Comparison of ENCODE assay signal across 25 mouse cellular contexts in genomic region chr19:5580776-5581175, GRCm38 (mm10). TPM values are rescaled to one million over a fixed set of nuclear protein-coding genes. Genes with fewer than 3 reads are reported as not detected.
DNase-seq lines count a peak whose midpoint lies in the region; ATAC-seq and TF ChIP-seq lines count a peak whose summit lies in the region.
"Had no signal": no experiment of that assay in that cellular context is flagged by ENCODE, and none has a peak within 500 bp of the region (broad histone marks: within the 10 kb centered on the region; RNA-seq: fewer than 3 reads in every experiment).

No protein-coding gene starts in this region.

- no peaks in the 10 kb centered on the region for H3K27me3 ChIP-seq in midbrain, embryonic 11.5 days (ENCODE audit: control insufficient read depth, insufficient read depth, low read length)
- H3K27me3 ChIP-seq in midbrain, embryonic 15.5 days (replicated peaks) = no peaks in the 10 kb centered on the region
- H3K27me3 ChIP-seq: embryonic facial prominence, embryonic 13.5 days had no signal

- whole genome bisulfite sequencing in midbrain, embryonic 11.5 days = 85% methylated on average over 6 of the region's 6 CpGs
- 90% methylated on average over 6 of the region's 6 CpGs for WGBS in midbrain, embryonic 15.5 days

- H3K4me3 ChIP-seq in midbrain, embryonic 11.5 days (ENCODE audit: low read depth, low read length) = no peak overlapping the region
- no peak overlapping the region for H3K4me3 ChIP-seq in midbrain, embryonic 15.5 days
- H3K4me3 ChIP-seq in ES-E14 (ENCODE audit: insufficient read depth in 1 of 2, low read depth in 1 of 2, low read length in 2 of 2, poor library complexity in 1 of 2, severe bottlenecking in 1 of 2) = no peak overlapping the region
- H3K4me3 ChIP-seq: embryonic facial prominence, embryonic 13.5 days; embryonic facial prominence, embryonic 15.5 days; erythroblast, embryonic 14.5 days; forebrain, embryonic 10.5 days; forebrain, embryonic 12.5 days had no signal

- DNase-seq in midbrain, embryonic 11.5 days (ENCODE audit: low spot score, missing footprints) = peak; percentile 14
- no peak for DNase-seq in ES-E14 (ENCODE audit: low read depth, low spot score)
- DNase-seq in T-cell, adult 2 months (ENCODE audit: low spot score) = no peak
- DNase-seq in gastrocnemius, postnatal 25 days = no peak
- DNase-seq: adrenal gland, adult 2 months; adrenal gland, postnatal 10 days; adrenal gland, postnatal 25 days; cerebellum, adult 11 months; cerebellum, adult 18-20 months; cerebellum, adult 8-10 months; cerebellum, adult 9-11 months; cerebellum, postnatal 14 days; cerebellum, postnatal 36 days; embryo, embryonic 11 days had no signal

- no peak overlapping the region for H3K27ac ChIP-seq in midbrain, embryonic 11.5 days (ENCODE audit: low read depth, low read length)
- H3K27ac ChIP-seq in midbrain, embryonic 15.5 days = no peak overlapping the region
- peak overlapping the region; percentile 54 for H3K27ac ChIP-seq in ES-E14 (ENCODE audit: insufficient read depth, low read depth, low read length, poor library complexity, severe bottlenecking)
- H3K27ac ChIP-seq: embryonic facial prominence, embryonic 13.5 days; embryonic facial prominence, embryonic 15.5 days; forebrain, embryonic 10.5 days; forebrain, embryonic 12.5 days had no signal

- H3K9ac ChIP-seq in midbrain, embryonic 11.5 days (ENCODE audit: low read length) = no peak overlapping the region
- no peak overlapping the region for H3K9ac ChIP-seq in midbrain, embryonic 15.5 days
- H3K9ac ChIP-seq in ES-E14 (ENCODE audit: insufficient read depth, low read depth, low read length, poor library complexity, severe bottlenecking) = no peak overlapping the region; the same call in 1 of the 2 replicates
- H3K9ac ChIP-seq: embryonic facial prominence, embryonic 13.5 days; embryonic facial prominence, embryonic 15.5 days; forebrain, embryonic 12.5 days had no signal

- H3K4me2 ChIP-seq in midbrain, embryonic 11.5 days = no peak overlapping the region
- no peak overlapping the region for H3K4me2 ChIP-seq in midbrain, embryonic 15.5 days
- H3K4me2 ChIP-seq: embryonic facial prominence, embryonic 13.5 days; embryonic facial prominence, embryonic 15.5 days; forebrain, embryonic 12.5 days had no signal

- H3K9me3 ChIP-seq in midbrain, embryonic 11.5 days (ENCODE audit: control insufficient read depth, low read length) = no peaks in the 10 kb centered on the region
- no peaks in the 10 kb centered on the region for H3K9me3 ChIP-seq in midbrain, embryonic 15.5 days
- H3K9me3 ChIP-seq in ES-E14 (ENCODE audit: control insufficient read depth, insufficient read depth, low read depth, low read length) = no peaks in the 10 kb centered on the region
- H3K9me3 ChIP-seq: embryonic facial prominence, embryonic 13.5 days; embryonic facial prominence, embryonic 15.5 days; forebrain, embryonic 10.5 days; forebrain, embryonic 12.5 days had no signal

- in situ Hi-C loops in ES-E14 (cut with MboI; ENCODE audit: low sequenced_read_pairs in 2 of 2, unreplicated experiment in 2 of 2) = no loop called here

- no peak for ATAC-seq in midbrain, embryonic 11.5 days (ENCODE audit: low FRiP score)
- ATAC-seq in midbrain, embryonic 15.5 days (replicated peaks) = no peak
- ATAC-seq: forebrain, embryonic 14.5 days; forebrain, embryonic 16.5 days had no signal

- H3K36me3 ChIP-seq in midbrain, embryonic 11.5 days (ENCODE audit: control insufficient read depth, insufficient read depth, low read length) = no peaks in the 10 kb centered on the region
- no peaks in the 10 kb centered on the region for H3K36me3 ChIP-seq in midbrain, embryonic 15.5 days (replicated peaks)
- no peaks in the 10 kb centered on the region for H3K36me3 ChIP-seq in ES-E14 (ENCODE audit: control insufficient read depth, insufficient read depth, low read length, poor library complexity, severe bottlenecking)
- H3K36me3 ChIP-seq: embryonic facial prominence, embryonic 13.5 days; embryonic facial prominence, embryonic 15.5 days; forebrain, embryonic 10.5 days; forebrain, embryonic 12.5 days had no signal

- no peaks in the 10 kb centered on the region for H3K4me1 ChIP-seq in midbrain, embryonic 11.5 days (ENCODE audit: control insufficient read depth, insufficient read depth, low read length)
- H3K4me1 ChIP-seq in midbrain, embryonic 15.5 days = no peaks in the 10 kb centered on the region
- H3K4me1 ChIP-seq in ES-E14 (ENCODE audit: control insufficient read depth in 2 of 2, insufficient read depth in 2 of 2, low read length in 2 of 2, poor library complexity in 1 of 2) = peaks cover 2 to 6% of the 10 kb centered on the region in 2 experiments; a peak in 1 of 4 replicates
- H3K4me1 ChIP-seq: embryonic facial prominence, embryonic 13.5 days; embryonic facial prominence, embryonic 15.5 days; forebrain, embryonic 10.5 days; forebrain, embryonic 12.5 days had no signal

TF ChIP-seq in ES-E14, 5 proteins besides CTCF, POLR2A, EP300 and RAD21:
- TF ChIP-seq ZNF384 (IDR thresholded peaks at IDR 0.05; ENCODE audit: low read depth, low read length) (no peak), CHD2 (IDR thresholded peaks at IDR 0.05; ENCODE audit: low read depth, low read length) (no peak), HCFC1 (IDR thresholded peaks at IDR 0.05; ENCODE audit: borderline replicate concordance, insufficient read depth, low read length) (no peak), ZC3H11A (IDR thresholded peaks at IDR 0.05; ENCODE audit: borderline replicate concordance, low read depth, low read length) (no peak), MAFK (IDR thresholded peaks at IDR 0.05; ENCODE audit: insufficient read depth, low read depth, low read length) (no peak)
TF ChIP-seq in ES-E14: peak in this region for 0.

RNA-seq across cellular contexts. Expression of gene Ap5b1, which starts 13.0 kb away (rescaled TPM):
- polyA plus RNA-seq in midbrain, embryonic 11.5 days (2014; fragmentation: Nextera tagmentation; extraction: Ambion mirVana) = 1.0 and 1.5 TPM in 2 replicates
- polyA plus RNA-seq in midbrain, embryonic 15.5 days (2015; fragmentation: Nextera tagmentation; extraction: Ambion mirVana) = 3.0 and 3.1 TPM in 2 replicates
- total RNA-seq in ES-E14 (2012; rRNA removed) = 6.4 and 9.5 TPM in 2 replicates
- total RNA-seq in gastrocnemius, postnatal 25 days (2021) = 1 to 10 TPM; 1.4 to 1.5 TPM

RNA-seq across cellular contexts. Expression of gene Ovol1, which starts 20.3 kb away (rescaled TPM):
- polyA plus RNA-seq in midbrain, embryonic 11.5 days (2014; fragmentation: Nextera tagmentation; extraction: Ambion mirVana) = 0.18 TPM in 1 of 2 replicates, not detected in the other
- polyA plus RNA-seq in midbrain, embryonic 15.5 days (2015; fragmentation: Nextera tagmentation; extraction: Ambion mirVana) = 0.10 and 0.13 TPM in 2 replicates
- total RNA-seq in ES-E14 (2012; rRNA removed) = 0.58 and 1.1 TPM in 2 replicates
- total RNA-seq in gastrocnemius, postnatal 25 days (2021) = not detected
- total RNA-seq: adrenal gland, adult 2 months; adrenal gland, postnatal 10 days; adrenal gland, postnatal 25 days; common myeloid progenitor, adult 5-6 weeks; MEL had no signal
- polyA plus RNA-seq: adrenal gland, adult 2 months; C2C12; forebrain, embryonic 14.5 days had no signal

RNA-seq across cellular contexts. Expression of gene Rnaseh2c, which starts 20.9 kb away (rescaled TPM):
- polyA plus RNA-seq in midbrain, embryonic 11.5 days (2014; fragmentation: Nextera tagmentation; extraction: Ambion mirVana) = 157 and 173 TPM in 2 replicates
- 56.2 and 57.7 TPM in 2 replicates for polyA plus RNA-seq in midbrain, embryonic 15.5 days (2015; fragmentation: Nextera tagmentation; extraction: Ambion mirVana)
- total RNA-seq in ES-E14 (2012; rRNA removed) = 87.9 and 99.5 TPM in 2 replicates
- 10 to 100 TPM; 45.2 to 47.1 TPM for total RNA-seq in gastrocnemius, postnatal 25 days (2021)

RNA-seq across cellular contexts. Expression of gene Kat5, which starts 29.3 kb away (rescaled TPM):
- 36.9 and 40.0 TPM in 2 replicates for polyA plus RNA-seq in midbrain, embryonic 11.5 days (2014; fragmentation: Nextera tagmentation; extraction: Ambion mirVana)
- 82.3 and 84.7 TPM in 2 replicates for polyA plus RNA-seq in midbrain, embryonic 15.5 days (2015; fragmentation: Nextera tagmentation; extraction: Ambion mirVana)
- total RNA-seq in ES-E14 (2012; rRNA removed) = 52.2 and 75.6 TPM in 2 replicates
- 10 to 100 TPM; 15.6 to 15.7 TPM for total RNA-seq in gastrocnemius, postnatal 25 days (2021)

RNA-seq across cellular contexts. Expression of gene Rela, which starts 56.5 kb away (rescaled TPM):
- polyA plus RNA-seq in midbrain, embryonic 11.5 days (2014; fragmentation: Nextera tagmentation; extraction: Ambion mirVana) = 24.6 and 29.9 TPM in 2 replicates
- 36.9 and 39.2 TPM in 2 replicates for polyA plus RNA-seq in midbrain, embryonic 15.5 days (2015; fragmentation: Nextera tagmentation; extraction: Ambion mirVana)
- 9.7 and 12.1 TPM in 2 replicates for total RNA-seq in ES-E14 (2012; rRNA removed)
- 10 to 100 TPM; 12.5 to 13.7 TPM for total RNA-seq in gastrocnemius, postnatal 25 days (2021)
